Mouse (Mus musculus) erythroblast, embryonic 14.5 days (primary cell): ENCODE data around the gene Klf6.

Source experiments
- GATA1 ChIP-seq: IDR thresholded peaks from 2 replicates; pipeline ENCODE4 v1.6.1; 2012; ENCODE audit warnings: low read length, inconsistent platforms, mixed read lengths
- TAL1 ChIP-seq: IDR thresholded peaks from 3 replicates; pipeline ENCODE4 v1.6.1; 2012; ENCODE audit warnings: low read length, inconsistent platforms, mixed read lengths

DNA sequence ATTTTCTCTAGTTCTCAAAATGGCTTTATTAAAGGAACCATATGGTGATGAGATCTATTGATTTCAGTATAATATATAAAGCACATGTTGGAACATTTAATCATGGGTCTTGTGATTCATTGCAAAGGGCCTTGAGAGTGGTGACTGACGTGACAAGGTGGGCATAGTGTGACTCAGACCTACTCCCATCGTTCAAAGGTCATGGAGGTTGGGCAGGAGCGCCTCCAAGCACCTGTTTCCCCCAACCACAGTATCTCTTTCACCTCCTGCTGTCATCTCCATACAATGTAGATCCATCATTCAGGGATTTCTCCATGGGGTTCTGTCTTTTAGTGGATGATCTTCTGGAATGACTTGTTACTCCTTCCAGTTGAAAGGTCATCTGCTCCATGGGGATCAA is 33.6 kb downstream of the Klf6 start:
- TF ChIP-seq TAL1 (no peak), GATA1 (no peak)
